Mouse (Mus musculus): ENCODE measurements at regions not wholly inside any gene's neighbourhood (a gene's known extent, or its start where the extent isn't known, plus 50 kb on each side); places are given as distances from the start of the nearest gene placed in this dataset.
"Not testable (repeated sequence)": the region's sequence is repeated elsewhere in the genome, so short reads cannot be mapped to it uniquely, and the experiment has no call there.

DNA sequence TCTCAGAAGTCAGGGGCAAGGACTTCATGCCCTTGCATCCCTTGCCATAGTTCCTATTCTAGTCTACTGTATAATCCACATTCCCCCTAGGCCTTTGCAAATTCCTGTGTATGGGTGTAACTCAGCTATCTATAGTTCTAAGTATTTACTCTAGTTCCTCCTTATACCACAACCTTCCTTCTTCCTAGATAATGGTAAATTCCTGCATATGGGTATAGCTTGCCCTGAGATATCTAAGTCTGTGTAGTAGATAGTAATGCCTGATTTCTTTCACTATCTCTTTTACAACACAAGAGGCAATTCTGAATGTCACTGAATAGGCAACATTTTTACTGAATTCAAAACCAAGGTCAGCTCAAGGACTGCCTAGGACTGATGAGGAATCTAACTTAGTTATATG is 1000.2 kb downstream of the Kcnt2 start:
- not testable (repeated sequence) for DNase-seq

GRCm38 (mm10) chr1:141274738-141275137 is 1028.8 kb downstream of the Kcnt2 start:
- DNase-seq = no peak

- no peak for DNase-seq
These were observed 1035.6 kb downstream of the Kcnt2 start for GRCm38 (mm10) chr1:141281513-141281912.

DNA sequence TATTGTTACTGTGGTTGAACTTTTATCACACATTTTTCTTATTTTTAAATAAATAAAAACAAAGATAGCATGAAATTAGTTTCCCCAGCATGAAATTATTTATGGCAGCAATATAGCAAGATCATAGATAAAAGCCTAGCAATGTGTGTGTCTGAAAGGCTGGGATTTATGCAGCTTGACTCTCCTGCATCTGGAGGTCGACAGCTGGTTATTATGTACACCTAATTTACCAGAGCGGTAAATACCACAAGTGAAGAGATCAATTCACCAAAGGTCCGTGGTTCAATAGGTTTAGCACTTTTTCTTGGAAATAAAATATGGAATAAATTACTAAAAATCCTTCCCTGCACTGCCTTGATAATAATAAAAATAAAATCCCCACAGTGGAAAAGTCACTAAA is 1077.0 kb downstream of the Kcnt2 start:
- peak; percentile 2 for DNase-seq

DNA sequence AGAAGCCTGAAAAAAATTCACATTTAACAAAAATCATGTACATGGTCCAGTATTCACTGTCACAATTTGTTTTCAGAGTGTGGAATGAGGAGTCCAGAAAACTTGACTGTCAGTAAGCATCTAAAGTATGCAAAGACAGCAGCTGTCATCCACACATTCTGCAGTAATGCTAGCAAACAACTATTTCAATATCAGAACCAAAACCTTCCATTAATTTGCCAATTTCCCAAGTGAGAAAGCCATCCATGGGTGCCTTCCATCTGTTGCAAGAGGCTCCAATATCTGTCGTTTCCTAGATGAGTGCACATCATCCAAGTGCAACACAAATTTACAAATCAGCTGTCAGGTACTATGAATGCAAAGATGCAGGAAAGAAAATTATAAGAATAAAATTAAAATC is 1092.1 kb downstream of the Kcnt2 start:
- DNase-seq = no peak

DNA sequence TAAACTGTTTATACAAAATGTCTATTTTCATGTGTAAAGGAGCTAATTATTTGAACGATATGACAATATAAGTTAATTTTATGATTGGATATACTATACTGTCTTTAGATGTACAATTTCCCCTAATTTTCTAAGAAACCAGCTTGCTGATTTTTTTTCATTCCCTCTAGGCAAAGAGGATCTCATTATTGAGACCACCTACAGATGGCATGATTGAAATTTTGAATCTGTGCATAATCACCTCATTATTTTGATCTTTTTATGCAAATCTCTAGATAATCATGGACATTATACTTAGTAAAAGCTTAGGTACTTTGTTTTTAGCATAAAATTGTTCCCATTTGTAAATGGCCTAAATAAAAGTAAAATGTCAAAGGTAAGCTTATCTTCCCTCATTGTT is 1123.5 kb downstream of the Kcnt2 start:
- no peak for DNase-seq

DNA sequence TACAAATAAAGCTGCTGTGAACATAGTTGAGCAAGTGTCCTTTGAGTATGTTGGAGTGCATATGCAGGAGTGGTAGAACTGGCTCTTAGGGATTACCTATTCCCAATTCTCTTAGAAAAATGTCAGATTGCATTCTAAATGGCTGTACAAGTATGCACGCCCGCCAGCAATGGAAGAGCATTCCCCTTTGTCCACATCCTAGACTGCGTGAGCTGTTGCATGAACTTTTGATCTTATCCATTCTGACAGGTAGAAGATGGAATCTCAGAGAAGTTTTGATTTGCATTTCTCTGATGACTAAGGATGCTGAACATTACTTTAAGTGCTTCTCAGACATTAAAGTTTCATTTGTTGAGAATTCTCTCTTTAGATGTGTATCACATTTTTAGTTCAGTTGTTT is 1130.0 kb downstream of the Kcnt2 start:
- DNase-seq = no peak

DNA sequence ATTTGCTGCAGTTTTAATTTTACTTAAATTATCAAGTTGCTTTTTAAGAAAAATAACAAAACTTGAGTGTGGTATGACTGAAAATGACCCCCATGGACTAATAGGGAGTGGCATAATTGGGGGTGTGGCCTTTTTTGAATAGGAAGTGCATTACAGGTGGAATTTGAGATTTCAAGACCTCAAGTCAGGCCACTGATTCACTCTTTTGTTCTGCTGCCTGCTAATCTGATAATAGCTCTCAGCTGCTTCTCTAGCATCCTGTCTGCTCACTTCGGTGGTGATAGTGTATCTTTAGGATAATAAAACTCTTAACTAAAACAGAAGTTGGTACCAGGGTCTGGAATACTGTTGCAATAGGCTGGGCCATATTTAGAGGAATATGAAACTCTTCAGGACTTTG is 1155.4 kb downstream of the Kcnt2 start:
- no peak for DNase-seq

GRCm38 (mm10) chr1:141429675-141430074 is 1183.7 kb downstream of the Kcnt2 start:
- DNase-seq = no peak

- DNase-seq = no peak
These were observed 1184.2 kb downstream of the Kcnt2 start for GRCm38 (mm10) chr1:141430117-141430516.

DNA sequence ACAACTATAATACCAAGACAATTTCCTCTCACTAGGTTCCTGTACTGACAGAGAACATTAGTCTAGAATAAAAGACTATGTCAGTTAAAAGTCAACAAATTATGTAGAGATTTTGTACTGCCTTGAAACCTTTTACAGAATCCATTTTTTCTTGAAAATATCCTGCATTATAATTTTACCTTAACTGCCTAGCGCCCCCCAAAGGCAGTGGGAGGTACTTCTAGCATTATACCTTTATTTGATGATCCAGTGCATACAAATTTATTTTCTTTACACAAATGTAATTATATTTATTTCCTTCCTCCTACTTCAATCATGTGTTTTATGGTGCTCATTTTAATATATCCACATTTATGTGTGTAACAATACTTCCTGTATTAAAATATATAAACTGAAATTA is 1189.5 kb downstream of the Kcnt2 start:
- no peak for DNase-seq

GRCm38 (mm10) chr1:141440234-141440633 is 1194.3 kb downstream of the Kcnt2 start:
- no peak for DNase-seq

DNA sequence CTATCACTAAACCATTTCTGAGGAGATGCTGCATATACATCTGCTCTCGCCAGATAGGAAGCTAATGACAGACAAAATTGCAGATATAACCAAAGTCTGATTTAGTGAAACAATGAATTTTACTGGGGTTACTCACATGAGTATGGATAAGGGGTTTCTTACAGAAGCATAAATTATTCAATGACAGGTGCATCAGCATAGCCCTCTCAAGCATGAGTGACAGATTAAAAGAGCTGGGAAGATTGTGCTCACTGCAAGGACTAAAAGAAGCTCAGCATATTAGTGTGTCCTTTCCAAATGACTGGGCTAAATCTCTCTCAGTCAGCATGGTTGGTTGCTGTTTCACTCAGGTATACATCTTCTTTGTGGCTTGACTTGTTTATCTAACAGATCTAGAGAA is 1205.0 kb downstream of the Kcnt2 start:
- DNase-seq = no peak

GRCm38 (mm10) chr1:141464576-141464975 is 1218.6 kb downstream of the Kcnt2 start:
- no peak for DNase-seq

Data from embryo, embryonic 11 days (tissue).